Mouse (Mus musculus): ENCODE results near the gene Hoxa7. TPM values are rescaled to one million over a fixed set of nuclear protein-coding genes. Genes with fewer than 3 reads are reported as not detected.

The Hoxa7 gene
- polyA plus RNA-seq, 1 experiment: not detected

- no peak overlapping the region for H3K27ac ChIP-seq (ENCODE audit: insufficient read depth, low read depth, low read length)
- no peak for TF ChIP-seq CTCF (IDR thresholded peaks at IDR 0.05; ENCODE audit: low read depth, low read length)
- no peak for TF ChIP-seq POLR2A (IDR thresholded peaks at IDR 0.05; ENCODE audit: borderline replicate concordance, low read depth, low read length)
- peak overlapping the region; percentile 5; the same call in 1 of the 2 replicates for H3K4me3 ChIP-seq (ENCODE audit: insufficient read depth, low read length)
- no peaks in the 10 kb centered on the region for H3K4me1 ChIP-seq (ENCODE audit: control insufficient read depth, insufficient read depth, low read length)
Observed at GRCm38 (mm10) chr6:52225612-52226568, 4.2 kb upstream of the Hoxa7 start.

GRCm38 (mm10) chr6:52224895-52225611 lies 3.4 kb upstream of the Hoxa7 start:
- Histone ChIP-seq H3K4me1 (ENCODE audit: control insufficient read depth, insufficient read depth, low read length) (no peaks in the 10 kb centered on the region), H3K4me3 (ENCODE audit: insufficient read depth, low read length) (no peak overlapping the region), H3K27ac (ENCODE audit: insufficient read depth, low read depth, low read length) (no peak overlapping the region)
- TF ChIP-seq POLR2A (IDR thresholded peaks at IDR 0.05; ENCODE audit: borderline replicate concordance, low read depth, low read length) (no peak), CTCF (IDR thresholded peaks at IDR 0.05; ENCODE audit: low read depth, low read length) (no peak)

GRCm38 (mm10) chr6:52223939-52224760 lies 2.5 kb upstream of the Hoxa7 start:
- Histone ChIP-seq H3K4me1 (ENCODE audit: control insufficient read depth, insufficient read depth, low read length) (no peaks in the 10 kb centered on the region), H3K4me3 (ENCODE audit: insufficient read depth, low read length) (no peak overlapping the region), H3K27ac (ENCODE audit: insufficient read depth, low read depth, low read length) (no peak overlapping the region)
- TF ChIP-seq POLR2A (IDR thresholded peaks at IDR 0.05; ENCODE audit: borderline replicate concordance, low read depth, low read length): no peak
- TF ChIP-seq CTCF (IDR thresholded peaks at IDR 0.05; ENCODE audit: low read depth, low read length): no peak

- Histone ChIP-seq H3K4me3 (ENCODE audit: insufficient read depth, low read length) (no peak overlapping the region), H3K27ac (ENCODE audit: insufficient read depth, low read depth, low read length) (no peak overlapping the region), H3K4me1 (ENCODE audit: control insufficient read depth, insufficient read depth, low read length) (no peaks in the 10 kb centered on the region)
- no peak for TF ChIP-seq POLR2A (IDR thresholded peaks at IDR 0.05; ENCODE audit: borderline replicate concordance, low read depth, low read length)
- no peak for TF ChIP-seq CTCF (IDR thresholded peaks at IDR 0.05; ENCODE audit: low read depth, low read length)
Observed at GRCm38 (mm10) chr6:52222729-52223128, 1.1 kb upstream of the Hoxa7 start.

- no peak overlapping the region for H3K27ac ChIP-seq (ENCODE audit: insufficient read depth, low read depth, low read length)
- H3K4me3 ChIP-seq (ENCODE audit: insufficient read depth, low read length): peak overlapping the region; percentile 30
Observed at GRCm38 (mm10) chr6:52221993-52222685, 485 bp upstream of the Hoxa7 start.

DNA sequence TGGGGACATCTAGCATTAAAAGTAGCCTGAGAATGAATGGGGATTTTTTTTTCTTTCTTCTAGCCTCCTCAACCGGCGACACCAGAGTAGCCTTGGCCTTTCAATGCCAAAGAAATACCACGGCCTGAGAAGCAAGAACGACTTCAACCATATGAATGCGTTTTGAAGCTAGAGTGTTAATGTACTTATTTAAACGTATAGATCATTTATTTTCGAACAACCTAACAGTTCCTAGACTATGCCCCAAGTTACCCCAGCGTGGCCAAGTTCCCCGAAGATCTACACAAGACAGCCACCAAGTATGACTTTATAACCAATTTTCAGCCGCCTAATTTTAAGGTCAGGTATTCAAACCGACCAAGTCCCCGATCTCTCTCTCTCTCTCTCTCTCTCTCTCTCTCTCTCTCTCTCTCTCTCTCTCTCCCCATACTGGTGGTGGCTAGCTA lies 766 bp downstream of the Hoxa7 start:
- peak overlapping the region; percentile 51 for H3K4me3 ChIP-seq (ENCODE audit: insufficient read depth, low read length)
- TF ChIP-seq POLR2A (IDR thresholded peaks at IDR 0.05; ENCODE audit: borderline replicate concordance, low read depth, low read length) (no peak), CTCF (IDR thresholded peaks at IDR 0.05; ENCODE audit: low read depth, low read length) (no peak)
- H3K27ac ChIP-seq (ENCODE audit: insufficient read depth, low read depth, low read length): no peak overlapping the region
- H3K4me1 ChIP-seq (ENCODE audit: control insufficient read depth, insufficient read depth, low read length): no peaks in the 10 kb centered on the region

More at GRCm38 (mm10) chr6:52221993-52222685, 485 bp upstream of the Hoxa7 start:
- no peaks in the 10 kb centered on the region for H3K4me1 ChIP-seq (ENCODE audit: control insufficient read depth, insufficient read depth, low read length)
- no peak for TF ChIP-seq POLR2A (IDR thresholded peaks at IDR 0.05; ENCODE audit: borderline replicate concordance, low read depth, low read length)
- TF ChIP-seq CTCF (IDR thresholded peaks at IDR 0.05; ENCODE audit: low read depth, low read length): no peak

DNA sequence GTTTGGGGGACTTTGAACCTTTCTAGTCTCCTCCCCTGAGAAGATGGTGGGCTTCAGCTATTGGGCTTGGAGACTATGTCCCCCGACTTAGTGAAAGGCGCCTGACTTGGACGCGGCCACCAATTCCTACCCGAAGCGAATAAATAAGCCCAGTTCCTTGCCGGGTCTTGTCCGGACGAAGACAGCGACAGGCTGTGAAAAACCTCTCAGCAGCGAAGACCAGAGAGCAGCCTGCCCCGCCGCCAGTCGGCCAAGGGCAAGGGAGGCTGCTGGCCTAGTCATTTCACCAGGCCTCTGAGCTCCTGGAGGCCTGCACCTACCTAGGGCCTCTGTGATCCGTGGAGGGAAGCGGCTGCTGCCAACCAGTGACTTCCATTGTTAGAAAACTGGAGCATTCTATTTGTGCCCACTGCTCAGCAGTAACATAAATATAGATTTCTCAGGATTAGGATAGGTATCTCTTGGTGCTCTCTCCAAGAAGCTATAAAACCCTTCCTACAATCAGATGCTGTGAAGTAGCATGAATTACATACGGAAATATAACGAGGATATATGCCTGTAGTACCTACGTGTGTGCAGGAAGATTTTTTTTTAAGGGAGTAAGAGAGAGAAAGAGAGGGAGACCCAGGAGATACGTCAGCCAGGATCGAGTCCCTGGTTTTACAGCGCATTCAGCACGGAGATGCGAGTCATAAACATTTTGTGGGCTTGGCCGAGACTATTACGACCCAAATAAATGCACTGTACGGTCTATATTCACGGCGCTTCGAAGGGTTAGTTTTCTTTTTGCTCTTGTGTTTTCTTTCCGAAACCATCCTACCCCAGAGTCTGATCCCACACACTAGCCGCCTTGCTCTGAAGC lies 1.4 kb downstream of the Hoxa7 start:
- TF ChIP-seq CTCF (IDR thresholded peaks at IDR 0.05; ENCODE audit: low read depth, low read length) (no peak), POLR2A (IDR thresholded peaks at IDR 0.05; ENCODE audit: borderline replicate concordance, low read depth, low read length) (no peak)
- Histone ChIP-seq H3K27ac (ENCODE audit: insufficient read depth, low read depth, low read length) (no peak overlapping the region), H3K4me3 (ENCODE audit: insufficient read depth, low read length) (no peak overlapping the region), H3K4me1 (ENCODE audit: control insufficient read depth, insufficient read depth, low read length) (no peaks in the 10 kb centered on the region)

- Histone ChIP-seq H3K27ac (ENCODE audit: insufficient read depth, low read depth, low read length) (no peak overlapping the region), H3K4me3 (ENCODE audit: insufficient read depth, low read length) (no peak overlapping the region), H3K4me1 (ENCODE audit: control insufficient read depth, insufficient read depth, low read length) (no peaks in the 10 kb centered on the region)
- TF ChIP-seq POLR2A (IDR thresholded peaks at IDR 0.05; ENCODE audit: borderline replicate concordance, low read depth, low read length) (no peak), CTCF (IDR thresholded peaks at IDR 0.05; ENCODE audit: low read depth, low read length) (no peak)
Observed at GRCm38 (mm10) chr6:52219234-52219942, 2.3 kb downstream of the Hoxa7 start.
